Mouse (Mus musculus): ENCODE results near the gene Sidt1. TPM values are rescaled to one million over a fixed set of nuclear protein-coding genes. Genes with fewer than 3 reads are reported as not detected.

The Sidt1 gene
- polyA plus RNA-seq, 1 experiment from 2014 or later: 9.8 TPM

DNA sequence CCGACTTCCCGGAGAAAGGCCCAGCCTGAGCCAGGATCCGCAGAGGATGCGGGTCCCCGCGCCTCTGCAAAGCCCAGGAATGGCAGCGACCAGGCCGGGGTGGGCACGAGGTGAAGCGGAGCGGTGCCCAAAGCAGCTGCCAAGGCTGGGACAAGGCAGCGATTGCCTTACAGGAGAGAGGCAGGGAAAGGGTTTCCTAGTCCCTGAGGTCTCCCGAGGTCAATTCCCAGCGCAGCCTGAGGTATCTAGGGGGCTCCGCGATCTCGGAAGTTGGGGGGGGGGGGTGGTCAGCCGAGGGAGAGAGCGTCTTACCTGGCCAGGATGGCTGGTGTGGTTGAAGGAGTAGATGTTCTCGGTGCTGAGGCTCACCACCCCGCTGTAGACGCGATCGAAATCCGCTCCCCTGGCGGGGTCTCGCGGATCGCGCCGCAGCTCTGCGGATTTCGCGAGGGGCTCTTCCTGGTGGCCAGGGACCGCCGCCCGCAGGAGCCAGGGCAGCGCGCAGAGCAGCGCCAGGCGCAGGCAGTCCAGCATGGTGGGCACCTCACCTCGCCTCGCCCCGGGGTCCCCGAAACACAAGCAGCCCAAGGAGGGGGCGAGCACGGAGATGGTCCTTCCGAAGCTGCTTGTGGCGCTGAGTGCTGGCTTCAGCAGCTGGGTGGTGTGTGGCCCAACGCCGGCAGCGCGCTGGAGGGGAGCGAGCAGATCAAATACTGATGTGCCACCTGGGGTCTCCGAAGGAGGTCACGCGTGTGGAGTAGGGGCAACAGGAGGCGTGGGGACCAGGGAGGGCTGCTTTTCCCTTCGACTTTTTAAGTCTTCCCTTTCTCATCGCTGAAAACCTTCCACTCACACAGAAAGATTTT is 768 bp downstream of the Sidt1 start:
- peak overlapping the region; percentile 91 for H3K27ac ChIP-seq (replicated peaks)
- peak overlapping the region; percentile 64 for H3K4me3 ChIP-seq (ENCODE audit: low read depth, low read length)
- H3K9ac ChIP-seq (ENCODE audit: low read length): peak overlapping the region; percentile 74
- no peaks in the 10 kb centered on the region for H3K4me1 ChIP-seq (replicated peaks; ENCODE audit: control insufficient read depth, insufficient read depth)
- no peaks in the 10 kb centered on the region for H3K36me3 ChIP-seq (ENCODE audit: control insufficient read depth, insufficient read depth, low read length)
- no peak for TF ChIP-seq EP300 (optimal IDR thresholded peaks at IDR 0.05)
- no peak for TF ChIP-seq CTCF (IDR thresholded peaks at IDR 0.05; ENCODE audit: low read depth)
- DNase-seq (ENCODE audit: low spot score): peak; percentile 46
- H3K4me2 ChIP-seq (replicated peaks; ENCODE audit: low read depth): peak overlapping the region; percentile 99
- ATAC-seq (ENCODE audit: low FRiP score, low TSS enrichment): no peak; the same call in 1 of the 2 replicates
- WGBS: 3% methylated on average over 58 of the region's 60 CpGs
- no peaks in the 10 kb centered on the region for H3K9me3 ChIP-seq (ENCODE audit: control insufficient read depth, low read length)
- H3K27me3 ChIP-seq (ENCODE audit: control insufficient read depth, insufficient read depth, low read length): no peaks in the 10 kb centered on the region

DNA sequence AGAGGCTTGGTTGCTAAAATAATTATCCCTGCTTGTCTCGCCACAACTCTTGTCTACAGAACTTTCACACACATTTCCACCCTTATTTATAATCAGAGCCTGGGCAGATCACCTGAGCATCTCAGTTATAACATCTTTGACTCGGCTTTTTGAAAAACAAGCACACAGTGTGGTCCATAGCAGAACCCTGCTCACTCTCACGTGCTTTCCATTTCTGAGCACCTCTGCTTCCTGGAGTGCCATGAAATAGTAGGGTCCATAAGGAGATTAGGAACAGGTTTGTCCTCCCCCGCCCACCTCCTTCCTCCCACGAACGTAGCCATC is 1.4 kb downstream of the Sidt1 start:
- ATAC-seq (ENCODE audit: low FRiP score, low TSS enrichment): no peak

DNA sequence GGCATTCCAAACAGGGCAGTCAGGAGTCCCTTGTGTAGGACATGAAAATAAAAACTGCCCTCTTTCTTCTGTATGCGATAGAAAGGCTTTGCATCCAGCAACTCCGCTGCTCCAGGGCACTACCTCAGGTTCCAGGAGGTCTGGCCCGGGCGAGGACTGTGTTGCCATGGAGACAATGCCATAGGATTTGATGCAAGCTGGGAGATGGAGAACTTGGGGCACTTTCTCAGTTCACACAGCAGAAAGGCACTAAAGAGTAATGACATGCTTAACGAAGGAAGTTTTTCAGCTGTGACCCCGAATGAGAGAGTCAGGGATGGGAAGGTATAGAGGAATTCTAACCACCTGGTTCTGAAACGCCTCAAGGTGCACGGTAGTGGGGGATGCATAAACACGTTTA is 1.8 kb downstream of the Sidt1 start:
- Histone ChIP-seq H3K9ac (ENCODE audit: low read length) (no peak overlapping the region; the same call in 1 of the 2 replicates), H3K4me1 (replicated peaks; ENCODE audit: control insufficient read depth, insufficient read depth) (no peaks in the 10 kb centered on the region), H3K4me3 (ENCODE audit: low read depth, low read length) (peak overlapping the region; percentile 64; the same call in 1 of the 2 replicates), H3K4me2 (replicated peaks; ENCODE audit: low read depth) (peak overlapping the region; percentile 99; the same call in 1 of the 2 replicates), H3K9me3 (ENCODE audit: control insufficient read depth, low read length) (no peaks in the 10 kb centered on the region), H3K27me3 (ENCODE audit: control insufficient read depth, insufficient read depth, low read length) (no peaks in the 10 kb centered on the region), H3K27ac (replicated peaks) (no peak overlapping the region), H3K36me3 (ENCODE audit: control insufficient read depth, insufficient read depth, low read length) (no peaks in the 10 kb centered on the region)
- WGBS: 46% methylated on average over 9 of the region's 9 CpGs
- ATAC-seq (ENCODE audit: low FRiP score, low TSS enrichment): no peak
- no peak for DNase-seq (ENCODE audit: low spot score)
- TF ChIP-seq CTCF (IDR thresholded peaks at IDR 0.05; ENCODE audit: low read depth) (no peak), EP300 (optimal IDR thresholded peaks at IDR 0.05) (no peak)

More for the DNA sequence above, 1.4 kb downstream of the Sidt1 start:
- Histone ChIP-seq H3K27ac (replicated peaks) (peak overlapping the region; percentile 91; the same call in 1 of the 2 replicates), H3K36me3 (ENCODE audit: control insufficient read depth, insufficient read depth, low read length) (no peaks in the 10 kb centered on the region), H3K9me3 (ENCODE audit: control insufficient read depth, low read length) (no peaks in the 10 kb centered on the region), H3K4me1 (replicated peaks; ENCODE audit: control insufficient read depth, insufficient read depth) (no peaks in the 10 kb centered on the region), H3K4me3 (ENCODE audit: low read depth, low read length) (peak overlapping the region; percentile 64), H3K27me3 (ENCODE audit: control insufficient read depth, insufficient read depth, low read length) (no peaks in the 10 kb centered on the region), H3K9ac (ENCODE audit: low read length) (peak overlapping the region; percentile 74), H3K4me2 (replicated peaks; ENCODE audit: low read depth) (peak overlapping the region; percentile 99)
- DNase-seq (ENCODE audit: low spot score): peak; percentile 55
- TF ChIP-seq CTCF (IDR thresholded peaks at IDR 0.05; ENCODE audit: low read depth): no peak
- no peak for TF ChIP-seq EP300 (optimal IDR thresholded peaks at IDR 0.05)
- 20% methylated on average over 6 of the region's 6 CpGs for WGBS

DNA sequence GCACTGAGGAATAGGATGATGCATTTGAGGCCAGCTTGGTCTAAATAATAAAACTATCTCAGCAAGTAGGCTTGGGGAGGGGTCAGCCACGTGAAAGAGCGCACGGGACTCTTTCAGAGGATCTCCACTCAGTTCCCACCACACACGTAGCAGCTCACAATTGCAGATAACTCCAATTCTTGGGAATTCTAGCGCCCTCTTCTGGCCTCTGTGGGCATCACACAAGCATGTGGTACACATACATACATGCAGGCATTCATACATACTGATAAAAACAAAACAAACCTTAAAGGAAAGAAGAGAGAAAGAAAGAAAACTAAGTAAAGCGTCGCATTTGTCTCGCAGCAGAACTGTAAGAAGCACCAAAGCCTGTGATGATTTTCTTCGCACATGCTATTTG is 2.3 kb downstream of the Sidt1 start:
- H3K9me3 ChIP-seq (ENCODE audit: control insufficient read depth, low read length): no peaks in the 10 kb centered on the region
- no peaks in the 10 kb centered on the region for H3K36me3 ChIP-seq (ENCODE audit: control insufficient read depth, insufficient read depth, low read length)
- H3K4me2 ChIP-seq (replicated peaks; ENCODE audit: low read depth): no peak overlapping the region
- TF ChIP-seq CTCF (IDR thresholded peaks at IDR 0.05; ENCODE audit: low read depth) (peak; percentile 50), EP300 (optimal IDR thresholded peaks at IDR 0.05) (no peak)
- ATAC-seq (ENCODE audit: low FRiP score, low TSS enrichment): no peak
- no peak overlapping the region; the same call in 1 of the 2 replicates for H3K4me3 ChIP-seq (ENCODE audit: low read depth, low read length)
- no peaks in the 10 kb centered on the region for H3K4me1 ChIP-seq (replicated peaks; ENCODE audit: control insufficient read depth, insufficient read depth)
- no peaks in the 10 kb centered on the region for H3K27me3 ChIP-seq (ENCODE audit: control insufficient read depth, insufficient read depth, low read length)
- WGBS: 83% methylated on average over 9 of the region's 9 CpGs
- H3K27ac ChIP-seq (replicated peaks): no peak overlapping the region
- DNase-seq (ENCODE audit: low spot score): no peak
- H3K9ac ChIP-seq (ENCODE audit: low read length): no peak overlapping the region

DNA sequence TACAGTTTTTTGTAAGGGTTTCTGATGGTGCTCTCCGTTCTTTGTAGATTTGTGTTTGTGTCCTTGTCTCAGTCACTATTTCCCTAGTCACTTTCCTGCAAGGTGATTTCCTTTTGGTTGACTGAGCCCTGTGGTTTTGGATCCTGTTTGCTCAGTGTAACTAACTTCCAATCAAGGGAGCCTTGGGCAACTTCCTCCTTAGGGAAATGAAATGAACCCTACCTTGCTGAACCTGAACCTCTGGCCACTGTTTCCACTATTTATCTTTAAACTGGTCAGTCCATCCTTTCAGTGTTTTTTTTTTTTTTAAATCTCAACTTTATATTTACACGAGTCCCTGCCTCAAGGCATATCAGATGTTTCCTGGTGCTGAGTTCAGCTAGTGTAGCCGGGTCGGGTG is 4.4 kb downstream of the Sidt1 start:
- TF ChIP-seq EP300 (optimal IDR thresholded peaks at IDR 0.05): no peak
- no peak for TF ChIP-seq CTCF (IDR thresholded peaks at IDR 0.05; ENCODE audit: low read depth)
- Histone ChIP-seq H3K27me3 (ENCODE audit: control insufficient read depth, insufficient read depth, low read length) (no peaks in the 10 kb centered on the region), H3K9ac (ENCODE audit: low read length) (no peak overlapping the region), H3K9me3 (ENCODE audit: control insufficient read depth, low read length) (no peaks in the 10 kb centered on the region), H3K4me2 (replicated peaks; ENCODE audit: low read depth) (no peak overlapping the region), H3K4me1 (replicated peaks; ENCODE audit: control insufficient read depth, insufficient read depth) (no peaks in the 10 kb centered on the region), H3K27ac (replicated peaks) (peak overlapping the region; percentile 50), H3K36me3 (ENCODE audit: control insufficient read depth, insufficient read depth, low read length) (no peaks in the 10 kb centered on the region), H3K4me3 (ENCODE audit: low read depth, low read length) (no peak overlapping the region)
- ATAC-seq (ENCODE audit: low FRiP score, low TSS enrichment): peak; percentile 85
- peak; percentile 54 for DNase-seq (ENCODE audit: low spot score)
- WGBS: 56% methylated on average over 4 of the region's 4 CpGs

DNA sequence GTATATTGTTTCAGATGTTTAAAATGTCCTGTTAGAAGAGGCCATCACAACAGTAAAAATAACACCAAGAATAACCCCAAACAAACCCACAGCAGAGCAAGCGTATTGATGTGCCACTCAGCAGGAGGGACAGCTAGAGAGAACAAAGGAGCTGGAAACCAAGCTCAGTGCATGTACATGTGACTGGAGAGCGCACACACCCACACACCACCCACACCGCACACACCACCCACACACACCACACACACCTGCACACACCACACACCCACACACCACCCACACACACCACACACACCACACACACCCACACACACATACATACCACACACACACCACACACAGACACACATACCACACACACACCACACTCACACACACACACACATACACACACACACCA is 12.8 kb downstream of the Sidt1 start:
- WGBS: 58% methylated on average over 3 of the region's 3 CpGs
- H3K27ac ChIP-seq (replicated peaks): no peak overlapping the region
- no peaks in the 10 kb centered on the region for H3K36me3 ChIP-seq (ENCODE audit: control insufficient read depth, insufficient read depth, low read length)
- H3K4me3 ChIP-seq (ENCODE audit: low read depth, low read length): no peak overlapping the region
- H3K9me3 ChIP-seq (ENCODE audit: control insufficient read depth, low read length): no peaks in the 10 kb centered on the region
- H3K27me3 ChIP-seq (ENCODE audit: control insufficient read depth, insufficient read depth, low read length): no peaks in the 10 kb centered on the region
- TF ChIP-seq CTCF (IDR thresholded peaks at IDR 0.05; ENCODE audit: low read depth): no peak
- H3K4me2 ChIP-seq (replicated peaks; ENCODE audit: low read depth): no peak overlapping the region
- no peaks in the 10 kb centered on the region for H3K4me1 ChIP-seq (replicated peaks; ENCODE audit: control insufficient read depth, insufficient read depth)
- ATAC-seq (ENCODE audit: low FRiP score, low TSS enrichment): peak; percentile 55; the same call in 1 of the 2 replicates
- no peak overlapping the region for H3K9ac ChIP-seq (ENCODE audit: low read length)
- DNase-seq (ENCODE audit: low spot score): no peak
